Mouse (Mus musculus): Measurements from ENCODE around the gene Pih1d3. TPM values are rescaled to one million over a fixed set of nuclear protein-coding genes. Genes with fewer than 3 reads are reported as not detected.

The Pih1d3 gene
- polyA plus RNA-seq, 1 experiment from 2014 or later = not detected

DNA sequence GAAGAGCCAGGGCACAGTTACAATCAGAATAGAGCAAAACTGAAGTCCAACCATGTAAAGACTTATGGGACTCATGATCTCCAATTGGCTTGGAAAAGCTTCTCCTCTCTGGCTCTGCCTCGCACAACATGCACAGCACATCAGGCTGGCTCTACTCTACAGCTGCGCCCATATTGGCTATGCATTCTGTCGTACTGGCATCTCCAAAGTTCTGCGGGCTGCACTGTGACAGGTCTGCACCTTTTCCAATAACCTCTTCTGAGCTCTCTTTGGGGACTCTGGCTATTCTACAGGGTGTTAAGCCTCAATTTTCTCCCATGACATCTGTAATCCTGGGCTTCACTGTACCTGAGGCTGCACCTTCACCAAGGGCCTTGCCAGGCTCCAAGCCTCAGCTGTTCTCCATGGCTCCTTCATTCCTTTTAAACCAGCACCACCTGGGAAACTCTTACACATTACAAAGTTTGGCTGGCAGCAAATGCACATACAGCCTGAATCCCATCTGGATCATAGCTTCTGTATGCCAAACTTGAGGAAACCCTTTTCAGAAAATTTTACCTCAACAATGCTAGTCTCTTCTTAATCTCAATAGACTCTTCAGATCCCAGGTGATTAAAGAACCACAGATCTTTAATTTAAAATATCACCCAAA is 1.9 kb upstream of the Pih1d3 start:
- Histone ChIP-seq H3K36me3 (no peaks in the 10 kb centered on the region), H3K27ac (ENCODE audit: poor library complexity, severe bottlenecking) (no peak overlapping the region), H3K4me2 (no peak overlapping the region), H3K27me3 (replicated peaks) (no peaks in the 10 kb centered on the region), H3K4me3 (no peak overlapping the region), H3K9me3 (replicated peaks) (peaks cover 8% of the 10 kb centered on the region), H3K9ac (no peak overlapping the region), H3K4me1 (replicated peaks) (no peaks in the 10 kb centered on the region)
- no peak for ATAC-seq (ENCODE audit: insufficient number of reproducible peaks, low FRiP score)
- 82% methylated on average over 4 of the region's 4 CpGs for WGBS

DNA sequence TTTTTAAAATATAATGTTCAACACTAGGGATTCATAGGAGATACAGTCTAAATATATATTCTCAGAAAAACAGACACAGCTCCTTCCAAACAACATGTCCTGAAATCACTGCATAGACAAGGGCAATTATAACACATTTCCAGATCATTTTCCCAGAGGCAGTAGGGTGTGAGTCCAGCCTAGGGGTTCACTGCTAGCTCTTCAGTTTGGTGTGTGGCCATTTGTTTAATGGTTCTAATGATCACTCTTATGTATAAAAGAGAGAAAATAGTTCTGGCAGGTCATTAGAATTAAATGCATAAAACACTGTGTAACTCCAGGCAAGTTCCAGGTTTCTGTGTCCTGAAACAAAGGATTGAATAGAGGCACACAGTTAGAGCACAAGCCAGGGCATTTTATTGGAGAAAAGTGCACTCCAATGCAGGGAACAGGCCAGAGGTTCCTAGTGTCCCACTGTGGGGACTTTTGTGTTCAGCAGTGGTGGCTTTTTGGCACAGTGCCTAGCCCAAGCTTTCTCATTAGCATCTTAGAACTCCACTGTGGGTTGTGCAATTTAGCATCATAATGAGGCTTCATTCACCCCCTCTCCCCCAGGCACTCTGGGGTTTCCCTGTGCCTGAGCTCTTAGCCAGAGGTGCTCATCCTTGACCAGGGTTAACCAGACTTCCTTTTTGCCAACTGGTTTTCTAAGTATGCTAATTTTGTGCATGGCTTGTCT is 10.8 kb downstream of the Pih1d3 start:
- Histone ChIP-seq H3K9me3 (replicated peaks) (no peaks in the 10 kb centered on the region), H3K9ac (no peak overlapping the region), H3K4me3 (no peak overlapping the region), H3K4me2 (no peak overlapping the region), H3K4me1 (replicated peaks) (no peaks in the 10 kb centered on the region), H3K36me3 (no peaks in the 10 kb centered on the region), H3K27me3 (replicated peaks) (no peaks in the 10 kb centered on the region), H3K27ac (ENCODE audit: poor library complexity, severe bottlenecking) (no peak overlapping the region)
- ATAC-seq (ENCODE audit: insufficient number of reproducible peaks, low FRiP score) = no peak

DNA sequence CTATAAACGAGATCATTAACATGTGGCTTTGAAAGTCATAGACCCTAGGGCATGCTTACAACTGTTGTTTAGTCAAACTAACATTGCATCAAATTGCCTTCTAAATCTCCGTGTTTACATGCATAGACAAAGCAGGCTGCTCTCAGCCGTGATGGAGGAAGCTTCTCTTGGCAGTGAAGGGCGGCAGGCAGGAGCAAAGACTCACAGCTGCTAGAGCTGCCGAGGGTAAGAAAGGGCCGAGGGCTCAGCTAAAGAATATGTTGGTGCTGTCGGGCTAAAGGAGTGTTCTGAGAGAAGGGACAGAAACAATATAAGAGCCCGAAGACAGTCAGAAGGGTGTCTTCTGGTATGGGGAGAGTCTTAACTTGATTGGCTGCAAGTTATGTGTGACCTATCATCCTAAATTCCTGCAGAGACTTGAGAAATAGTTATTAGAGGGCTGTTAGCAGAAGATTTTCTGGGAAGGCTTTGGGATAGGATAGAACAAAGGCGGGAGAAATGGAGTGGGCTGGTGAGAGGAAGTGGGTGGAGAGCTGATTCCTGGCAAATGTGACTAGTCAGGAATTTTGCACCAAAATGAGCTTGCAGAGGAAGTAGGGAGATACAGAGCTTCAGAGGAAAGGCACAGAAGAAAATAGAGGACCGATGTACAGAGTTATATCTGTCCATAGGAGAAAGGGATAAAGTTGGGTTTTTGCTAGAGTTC is 37.7 kb downstream of the Pih1d3 start:
- WGBS = 54% methylated on average over 10 of the region's 10 CpGs
- Histone ChIP-seq H3K27ac (ENCODE audit: poor library complexity, severe bottlenecking) (no peak overlapping the region), H3K4me2 (no peak overlapping the region), H3K9ac (no peak overlapping the region), H3K4me1 (replicated peaks) (no peaks in the 10 kb centered on the region), H3K4me3 (no peak overlapping the region), H3K9me3 (replicated peaks) (peaks cover 8% of the 10 kb centered on the region; the same call in 1 of the 2 replicates), H3K27me3 (replicated peaks) (peaks cover 8% of the 10 kb centered on the region; the same call in 1 of the 2 replicates), H3K36me3 (no peaks in the 10 kb centered on the region)
- ATAC-seq (ENCODE audit: insufficient number of reproducible peaks, low FRiP score) = no peak

Other genes starting within 250 kb of the Pih1d3 start
- not detected in 2 replicates for gene AC153137.1, start 244.9 kb upstream of the Pih1d3 start, polyA plus RNA-seq (2016; fragmentation: Nextera tagmentation; extraction: Ambion mirVana)
- gene Lgsn, start 46.4 kb upstream of the Pih1d3 start, polyA plus RNA-seq (2016; fragmentation: Nextera tagmentation; extraction: Ambion mirVana) = not detected in 2 replicates
- gene 4931428L18Rik, start 154 bp upstream of the Pih1d3 start, polyA plus RNA-seq (2016; fragmentation: Nextera tagmentation; extraction: Ambion mirVana) = not detected in 2 replicates